Mouse (Mus musculus) embryo, embryonic 11.5 days (tissue): ENCODE results near the gene Ms4a14.
"Not testable (repeated sequence)": the region's sequence is repeated elsewhere in the genome, so short reads cannot be mapped to it uniquely, and the experiment has no call there.

ENCODE experiments used
- DNase-seq: peaks from one replicate; pipeline ENCODE4 v3.0.0-alpha.2; 2012; ENCODE audit warnings: low read depth, low spot score

The Ms4a14 gene

GRCm38 (mm10) chr19:11263549-11263948, 50.7 kb downstream of the Ms4a14 start:
- no peak for DNase-seq

- DNase-seq, result not testable (repeated sequence)
Measured at GRCm38 (mm10) chr19:11262932-11263331, 51.3 kb downstream of the Ms4a14 start.

- no peak for DNase-seq
Measured at GRCm38 (mm10) chr19:11261522-11261921, 52.7 kb downstream of the Ms4a14 start.
